Mouse (Mus musculus) retina, adult 2 months (tissue): Measurements from ENCODE around the gene Agap2.

Experiments
- DNase-seq: peaks from one replicate; pipeline ENCODE4 v3.0.0-alpha.2; 2012; ENCODE audit warnings: low read depth, low spot score

Gene Agap2

GRCm38 (mm10) chr10:127075080-127075479 lies at the start of gene Agap2:
Gene Agap2 (plus strand): TSS chr10:127075284.
- DNase-seq = no peak

- peak; percentile 81 for DNase-seq
Measured at GRCm38 (mm10) chr10:127030336-127031296, 44.5 kb upstream of the Agap2 start, which contains the start of gene Tsfm. Gene Tsfm (minus strand): TSS chr10:127030840.

GRCm38 (mm10) chr10:127033301-127033741 lies 41.8 kb upstream of the Agap2 start:
- DNase-seq = no peak

GRCm38 (mm10) chr10:127036273-127036672 lies 38.8 kb upstream of the Agap2 start:
- no peak for DNase-seq

- DNase-seq = no peak
Measured at GRCm38 (mm10) chr10:127037641-127038040, 37.4 kb upstream of the Agap2 start.

- no peak for DNase-seq
Measured at GRCm38 (mm10) chr10:127040569-127041214, 34.4 kb upstream of the Agap2 start.

- DNase-seq = no peak
Measured at GRCm38 (mm10) chr10:127041274-127041766, 33.8 kb upstream of the Agap2 start, which contains the start of the genes Mettl1 and Eef1akmt3. Gene Mettl1 (plus strand): TSS chr10:127041414. Gene Eef1akmt3 (minus strand): TSS chr10:127041513.

GRCm38 (mm10) chr10:127041774-127042338 lies 33.2 kb upstream of the Agap2 start:
- DNase-seq = peak; percentile 77

GRCm38 (mm10) chr10:127042468-127043115 lies 32.5 kb upstream of the Agap2 start:
- DNase-seq = no peak

- DNase-seq = no peak
Measured at GRCm38 (mm10) chr10:127043187-127043586, 31.9 kb upstream of the Agap2 start.

- DNase-seq = no peak
Measured at GRCm38 (mm10) chr10:127047954-127048353, 27.1 kb upstream of the Agap2 start, which contains the start of gene Cyp27b1. Gene Cyp27b1 (plus strand): TSS chr10:127048250.

GRCm38 (mm10) chr10:127048608-127049394 lies 26.3 kb upstream of the Agap2 start:
- DNase-seq = no peak

- no peak for DNase-seq
Measured at GRCm38 (mm10) chr10:127049395-127050118, 25.5 kb upstream of the Agap2 start.

- DNase-seq = no peak
Measured at GRCm38 (mm10) chr10:127050119-127050474, 25.0 kb upstream of the Agap2 start.

- no peak for DNase-seq
Measured at GRCm38 (mm10) chr10:127054646-127055045, 20.4 kb upstream of the Agap2 start.

GRCm38 (mm10) chr10:127055406-127055805 lies 19.7 kb upstream of the Agap2 start:
- DNase-seq = no peak

- DNase-seq = no peak
Measured at GRCm38 (mm10) chr10:127056490-127056889, 18.6 kb upstream of the Agap2 start.

GRCm38 (mm10) chr10:127058161-127058560 lies 16.9 kb upstream of the Agap2 start:
- peak; percentile 77 for DNase-seq

GRCm38 (mm10) chr10:127058708-127059107 lies 16.4 kb upstream of the Agap2 start:
- no peak for DNase-seq
